Mouse (Mus musculus) WW6 (cell line): Measurements from ENCODE around the gene Wdr62.
"Not testable (repeated sequence)": the region's sequence is repeated elsewhere in the genome, so short reads cannot be mapped to it uniquely, and the experiment has no call there.

Experiments used
- DNase-seq: peaks from one replicate; pipeline ENCODE4 v3.0.0-alpha.2; 2013; ENCODE audit warnings: low read depth, low spot score

The Wdr62 gene

DNA sequence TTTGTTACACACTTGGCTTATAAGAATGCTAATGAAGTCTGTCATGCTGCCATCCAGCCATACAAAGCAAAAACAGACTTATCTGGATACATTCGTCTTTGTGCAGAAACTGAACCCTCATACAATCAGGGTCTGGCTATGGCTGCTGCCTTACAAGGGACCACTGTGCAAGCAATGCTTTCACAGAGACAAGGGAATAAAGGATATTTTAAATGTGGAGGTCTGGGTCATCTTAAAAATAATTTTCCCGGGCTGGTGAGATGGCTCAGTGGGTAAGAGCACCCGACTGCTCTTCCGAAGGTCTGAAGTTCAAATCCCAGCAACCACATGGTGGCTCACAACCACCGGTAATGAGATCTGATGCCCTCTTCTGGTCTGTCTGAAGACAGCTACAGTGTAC lies 73.9 kb downstream of the Wdr62 start:
- not testable (repeated sequence) for DNase-seq

DNA sequence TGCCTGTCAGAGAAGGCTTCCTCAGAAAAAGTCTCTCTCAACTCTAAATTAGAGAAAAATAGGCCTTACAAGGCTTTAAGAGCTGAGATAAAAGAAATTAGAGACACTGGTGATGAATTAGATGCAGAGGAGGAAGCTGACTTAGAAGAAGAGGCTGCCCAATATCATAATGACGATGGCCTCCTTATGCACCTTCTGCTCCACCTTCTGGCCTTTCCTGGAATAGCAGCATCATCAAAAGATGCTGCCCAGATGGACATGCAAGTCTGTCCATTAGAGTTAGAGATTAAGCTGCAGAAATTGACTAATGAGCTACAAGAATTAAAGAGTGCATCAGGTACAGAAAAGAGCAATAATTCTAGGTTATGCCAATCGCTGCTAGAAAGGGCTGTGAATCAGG lies 74.8 kb downstream of the Wdr62 start:
- no peak for DNase-seq

DNA sequence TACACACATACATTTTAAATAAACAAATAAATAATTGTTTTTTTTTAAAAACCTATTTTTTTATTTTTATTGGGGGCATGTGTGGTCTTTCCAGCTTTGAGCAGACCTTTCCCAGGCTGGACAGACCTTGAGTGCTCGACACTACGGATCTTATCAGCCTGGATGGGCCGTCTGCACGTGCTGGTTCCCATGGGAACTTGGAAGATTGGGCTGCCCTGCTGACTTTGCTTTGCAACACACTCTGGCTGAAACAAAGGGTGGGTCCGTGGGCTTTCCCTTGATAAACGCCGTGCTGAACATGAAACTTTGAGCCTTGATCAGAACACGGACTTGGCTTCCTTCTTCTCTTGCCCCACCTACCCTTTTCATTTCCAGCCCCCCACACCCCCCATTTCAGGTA lies 75.8 kb downstream of the Wdr62 start:
- DNase-seq: no peak

DNA sequence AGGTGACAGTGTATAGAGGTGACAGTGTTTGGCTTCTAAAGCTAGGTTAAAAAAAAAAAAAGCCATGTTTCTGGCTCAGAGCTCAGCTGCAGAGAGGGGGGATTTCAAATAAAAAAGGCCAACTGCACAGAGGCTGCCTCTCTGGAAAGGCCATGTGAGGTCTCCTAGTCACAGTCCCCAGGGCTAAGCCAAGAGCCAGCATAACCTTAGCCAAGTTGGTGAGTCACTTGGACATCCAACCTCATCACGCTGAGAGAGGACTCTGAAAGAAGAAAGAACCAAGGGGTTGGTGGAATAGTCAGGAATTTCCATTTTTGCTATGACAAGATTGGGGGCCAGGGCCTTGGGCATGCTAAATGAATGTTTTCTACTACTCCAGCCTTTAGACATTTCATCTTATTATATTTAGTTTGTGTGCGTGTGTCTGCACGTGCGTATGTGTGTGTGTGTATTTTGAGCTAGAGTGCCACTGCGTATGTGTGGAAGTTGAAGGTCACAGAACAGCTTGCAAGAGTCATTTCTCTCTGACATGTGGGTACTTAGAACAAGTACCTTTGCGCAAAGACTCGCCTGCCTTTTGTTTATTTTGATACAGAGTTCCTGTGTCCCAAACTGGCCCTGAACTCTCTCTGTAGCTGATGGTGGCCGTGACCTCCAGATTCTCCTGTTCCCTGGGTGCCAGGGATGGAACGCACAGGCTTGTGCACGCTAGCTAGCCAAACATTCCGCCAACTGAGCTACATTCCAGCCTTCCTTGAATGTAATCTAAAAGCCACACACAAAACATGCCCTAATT lies 77.1 kb downstream of the Wdr62 start:
- no peak for DNase-seq

DNA sequence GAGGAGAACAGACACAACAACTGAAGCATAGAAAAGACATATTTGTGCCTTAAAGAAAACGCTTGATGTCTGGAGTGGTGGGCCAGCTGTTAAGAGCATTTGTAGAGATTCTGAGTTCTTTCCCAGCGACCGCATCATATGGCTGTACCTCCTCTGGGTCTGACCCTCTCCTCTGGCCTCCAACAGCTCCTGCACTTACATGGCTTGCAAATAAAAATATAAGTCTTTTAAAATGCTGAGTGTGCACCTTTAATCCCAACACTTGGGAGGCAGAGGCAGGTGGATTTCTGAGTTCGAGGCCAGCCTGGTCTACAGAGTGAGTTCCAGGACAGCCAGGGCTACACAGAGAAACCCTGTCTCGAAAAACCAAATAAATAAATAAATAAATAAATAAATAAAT lies 79.6 kb downstream of the Wdr62 start:
- not testable (repeated sequence) for DNase-seq

GRCm38 (mm10) chr7:30200200-30200599 lies 80.0 kb downstream of the Wdr62 start:
- DNase-seq: no peak

- DNase-seq: no peak
These were observed 80.6 kb downstream of the Wdr62 start for GRCm38 (mm10) chr7:30199498-30200139.

GRCm38 (mm10) chr7:30198481-30198971 lies 81.7 kb downstream of the Wdr62 start, which contains the start of gene Capns1:
Capns1 (minus strand) TSS chr7:30198811.
- peak; percentile 75 for DNase-seq

DNA sequence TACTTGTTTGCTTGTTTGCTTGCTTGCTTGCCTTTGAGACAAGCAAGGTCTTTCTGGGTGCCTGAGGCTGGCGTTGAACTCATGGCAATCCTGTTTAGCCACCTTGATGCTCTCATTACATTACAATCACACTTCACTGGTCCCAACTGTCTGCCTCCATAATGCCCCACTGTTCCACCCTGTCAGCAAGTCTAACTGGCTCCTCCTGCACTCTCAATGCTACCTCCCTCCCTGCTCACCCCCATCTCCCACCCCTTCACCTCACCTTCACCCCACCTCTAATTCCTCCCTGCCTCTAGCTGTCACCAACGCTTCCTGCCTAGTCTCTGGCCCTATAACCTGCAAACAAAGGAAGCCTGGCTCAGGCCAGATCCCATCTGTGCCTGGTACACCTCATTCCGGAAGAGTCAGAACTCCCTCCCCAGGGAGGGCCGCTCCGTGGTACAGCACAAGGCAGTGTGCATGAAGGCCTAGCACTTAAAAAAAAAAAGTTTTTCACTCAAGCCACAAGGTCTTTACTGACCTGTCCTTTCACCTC lies 82.6 kb downstream of the Wdr62 start:
- DNase-seq: no peak

GRCm38 (mm10) chr7:30196171-30196570 lies 84.0 kb downstream of the Wdr62 start:
- DNase-seq: no peak

GRCm38 (mm10) chr7:30195461-30195860 lies 84.8 kb downstream of the Wdr62 start:
- DNase-seq: no peak

- peak; percentile 85 for DNase-seq
These were observed 85.3 kb downstream of the Wdr62 start for GRCm38 (mm10) chr7:30194884-30195283.

DNA sequence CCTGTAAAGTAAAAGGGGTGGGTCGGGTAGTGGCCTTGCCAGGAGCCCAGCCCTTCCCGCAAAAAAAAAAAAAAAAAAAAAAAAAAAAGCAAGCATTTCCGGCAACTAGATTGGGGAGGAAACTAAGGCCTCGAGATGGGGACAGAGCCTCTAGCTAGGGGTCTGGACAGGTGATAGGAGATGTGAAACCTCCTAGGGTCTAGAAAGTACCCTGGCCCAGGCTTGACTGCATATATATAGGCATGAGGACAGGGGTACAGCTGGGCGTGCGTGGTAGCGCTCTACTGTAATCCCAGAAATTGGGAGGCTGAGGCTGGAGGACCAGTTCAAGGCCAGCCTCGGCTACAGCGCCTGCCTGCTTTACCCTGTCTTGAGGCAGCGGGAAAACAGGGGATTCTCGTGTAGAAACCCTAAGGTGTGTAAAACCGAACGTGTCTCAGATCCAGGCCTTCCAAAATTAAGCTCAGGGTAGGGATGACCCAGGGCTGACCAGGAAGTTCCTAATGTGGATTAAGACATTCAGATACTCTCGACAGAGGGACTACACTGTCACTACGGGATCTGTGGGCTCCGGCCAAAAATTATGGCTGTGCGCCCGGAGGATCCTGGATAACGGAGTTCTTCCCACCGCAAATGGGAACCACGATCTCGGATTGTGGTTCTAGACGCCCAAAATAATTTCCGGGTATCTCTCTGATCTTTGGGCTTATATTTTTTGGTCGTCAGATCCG lies 86.0 kb downstream of the Wdr62 start:
- DNase-seq: no peak

- no peak for DNase-seq
These were observed 86.6 kb downstream of the Wdr62 start for GRCm38 (mm10) chr7:30193581-30194100.

DNA sequence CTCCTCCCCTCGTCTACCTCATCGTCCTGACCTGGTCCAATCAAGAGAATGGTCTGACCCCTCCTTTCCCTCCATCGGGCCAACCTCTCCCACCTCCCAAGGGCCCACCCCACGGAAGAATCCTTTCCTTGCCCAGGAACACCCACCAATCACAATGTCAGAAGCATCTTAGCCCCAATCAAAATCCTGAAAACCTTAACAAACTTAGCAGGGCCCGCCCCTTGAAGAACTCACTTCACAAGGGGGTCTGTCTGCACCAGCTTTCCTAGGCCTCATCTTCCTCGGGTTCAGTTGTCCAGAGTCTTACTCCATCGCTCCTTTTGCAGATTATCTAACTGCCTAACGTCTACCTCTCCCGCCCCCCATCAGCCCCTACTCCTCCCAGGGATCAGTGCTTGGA lies 87.2 kb downstream of the Wdr62 start:
- DNase-seq: peak; percentile 83

DNA sequence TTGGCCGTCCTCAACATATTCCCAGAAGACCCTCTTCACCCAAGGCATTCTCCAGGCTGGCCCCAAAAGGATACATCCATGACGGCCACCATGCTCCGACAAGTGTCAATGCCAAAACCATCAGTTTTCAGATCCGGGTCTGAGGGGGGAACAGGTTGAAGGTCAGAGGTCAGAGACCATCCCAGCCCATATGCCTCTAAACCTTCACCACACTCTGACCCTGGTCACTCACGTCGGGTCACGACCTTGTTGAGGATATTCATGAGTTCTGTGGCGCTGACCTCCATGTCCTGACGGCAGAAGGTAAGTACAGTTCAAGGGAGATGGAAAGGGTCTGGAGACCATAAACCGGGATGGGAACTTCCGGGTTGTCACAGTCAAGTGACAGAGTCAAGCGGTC lies 88.1 kb downstream of the Wdr62 start:
- DNase-seq: no peak
